Mouse (Mus musculus) cerebellum, adult 2 months (tissue): ENCODE data around the gene Tex22. TPM values are rescaled to one million over a fixed set of nuclear protein-coding genes. Genes with fewer than 3 reads are reported as not detected.
A peak's percentile ranks its signal among the peaks of the same experiment; 100 is the strongest.

ENCODE experiments used
- DNase-seq, 2 experiments: peaks; one replicate each; pipeline ENCODE4 v3.0.0; 2021
- H3K27ac ChIP-seq: fragments of 200-500 bp; 2 replicates; pipeline ENCODE4 v1.5.1; 2012; ENCODE audit warnings: low read length, control low read depth, inconsistent platforms; ENCODE audit not compliant: insufficient read depth
- H3K27me3 ChIP-seq: fragments of 200-500 bp; 2 replicates; pipeline ENCODE4 v1.6.1; 2012; ENCODE audit warnings: inconsistent platforms, mild to moderate bottlenecking, low read length, moderate library complexity; ENCODE audit not compliant: control insufficient read depth, insufficient read depth
- H3K4me1 ChIP-seq: fragments of 200-500 bp; 2 replicates; pipeline ENCODE4 v1.6.1; 2011; ENCODE audit warnings: low read length; ENCODE audit not compliant: control insufficient read depth, insufficient read depth
- H3K4me3 ChIP-seq: fragments of 200-500 bp; replicated peaks from 2 replicates; pipeline ENCODE3; 2011; ENCODE audit warnings: mild to moderate bottlenecking, low read depth, low read length, control low read depth; ENCODE audit not compliant: insufficient read depth
- CTCF ChIP-seq: fragments of 200-500 bp; IDR thresholded peaks from 2 replicates; pipeline ENCODE4 v1.5.1; 2011; ENCODE audit warnings: low read depth, mild to moderate bottlenecking, control low read depth, low read length, moderate library complexity, borderline replicate concordance; ENCODE audit not compliant: insufficient read depth
- POLR2A ChIP-seq: fragments of 200-500 bp; IDR thresholded peaks from 2 replicates; pipeline ENCODE4 v1.6.1; 2011; ENCODE audit warnings: low read length, control low read depth, borderline replicate concordance; ENCODE audit not compliant: insufficient read depth
- WGBS: fragments of 180-500 bp; shearing (Covaris S2); methylation state at CpG from one replicate; pipeline ENCODE4 v1.1.7; 2018; 5-methylcytosine and 5-hydroxymethylcytosine counted together
- polyA plus RNA-seq: library from polyadenylated mRNA; depleted of rRNA; stranded (reverse); fragments of >200 nt; gene quantifications from 2 replicates; pipeline ENCODE4 v1.2.3, GENCODE M21; 2012

The Tex22 gene
- polyA plus RNA-seq, 1 experiment: 0.25 TPM

GRCm38 (mm10) chr12:113108528-113109283 is 34.4 kb downstream of the Tex22 start:
- Histone ChIP-seq H3K4me1 (peaks cover 30% of the 10 kb centered on the region), H3K27ac (no peak overlapping the region), H3K27me3 (no peaks in the 10 kb centered on the region), H3K4me3 (no peak overlapping the region)
- TF ChIP-seq CTCF: no peak
- no peak for TF ChIP-seq POLR2A
- DNase-seq: no peak
- WGBS: 61% methylated on average over 17 of the region's 17 CpGs

DNA sequence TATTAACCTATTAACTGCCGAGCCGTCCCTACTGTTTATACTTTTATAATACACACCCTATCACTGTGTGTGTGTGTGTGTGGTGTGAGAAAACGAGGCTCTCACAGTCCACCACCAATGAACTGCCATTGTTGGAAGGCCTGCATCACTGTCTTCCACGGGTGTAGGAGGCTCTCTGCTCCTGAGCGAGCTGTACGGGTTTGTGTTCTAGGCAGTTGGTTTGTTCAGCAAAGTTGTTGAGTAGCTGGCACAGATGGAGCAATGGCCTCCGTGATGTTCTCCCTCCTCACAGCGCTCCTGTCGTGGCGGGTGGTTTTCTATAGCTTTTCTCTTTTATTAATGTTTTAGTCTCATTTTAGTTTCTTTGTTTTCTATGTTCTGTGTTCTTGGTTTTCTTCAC is 35.5 kb downstream of the Tex22 start:
- no peak overlapping the region for H3K27ac ChIP-seq
- no peak overlapping the region for H3K4me3 ChIP-seq
- no peaks in the 10 kb centered on the region for H3K27me3 ChIP-seq
- 78% methylated on average over 10 of the region's 10 CpGs for WGBS
- TF ChIP-seq POLR2A (no peak), CTCF (no peak)
- H3K4me1 ChIP-seq: peaks cover 30% of the 10 kb centered on the region
- DNase-seq: no peak

GRCm38 (mm10) chr12:113114141-113114540 is 39.8 kb downstream of the Tex22 start:
- Histone ChIP-seq H3K4me1 (peaks cover 12% of the 10 kb centered on the region), H3K27me3 (no peaks in the 10 kb centered on the region), H3K4me3 (no peak overlapping the region), H3K27ac (no peak overlapping the region)
- DNase-seq: no peak
- TF ChIP-seq CTCF: no peak
- no peak for TF ChIP-seq POLR2A
- WGBS: 89% methylated on average over 4 of the region's 4 CpGs

DNA sequence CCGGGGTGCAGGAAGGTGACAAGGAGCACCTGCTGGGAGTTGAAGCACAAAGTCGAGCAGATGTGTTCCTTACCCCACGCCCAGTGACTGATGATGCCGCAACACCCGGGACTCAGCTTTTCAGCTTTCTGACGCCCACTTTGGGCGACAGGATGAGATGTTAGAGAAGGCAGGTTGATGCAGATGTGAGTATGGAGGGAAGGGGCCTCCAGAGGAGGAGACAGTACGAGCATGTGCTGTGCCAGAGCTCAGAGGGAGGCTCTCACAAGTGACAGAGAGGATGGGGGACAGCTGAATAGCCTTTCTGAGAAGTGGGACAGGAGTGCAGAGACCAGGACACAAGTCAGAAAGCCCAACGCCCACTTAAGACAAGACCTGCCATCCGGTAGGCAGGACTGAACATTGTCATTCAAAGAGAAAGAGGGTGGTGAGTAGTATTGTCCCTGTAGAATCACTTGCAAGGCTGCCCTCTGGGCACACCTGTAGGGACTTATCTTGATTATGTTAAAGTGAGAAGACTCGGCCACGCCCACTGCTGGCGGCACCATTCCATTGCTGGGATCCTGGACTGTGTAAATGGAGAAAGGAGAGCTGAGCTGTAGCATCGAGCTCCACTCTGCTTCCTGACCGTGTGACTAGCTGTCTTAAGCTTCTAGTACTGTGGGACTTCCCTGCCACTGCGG is 40.7 kb downstream of the Tex22 start:
- TF ChIP-seq POLR2A: no peak
- TF ChIP-seq CTCF: 0 out of 2 replicates have a peak, but pooled peaks have one; percentile 8
- peaks cover 11% of the 10 kb centered on the region for H3K4me1 ChIP-seq
- WGBS: 80% methylated on average over 16 of the region's 16 CpGs
- DNase-seq: no peak
- H3K27ac ChIP-seq: no peak overlapping the region
- H3K4me3 ChIP-seq: no peak overlapping the region
- no peaks in the 10 kb centered on the region for H3K27me3 ChIP-seq

DNA sequence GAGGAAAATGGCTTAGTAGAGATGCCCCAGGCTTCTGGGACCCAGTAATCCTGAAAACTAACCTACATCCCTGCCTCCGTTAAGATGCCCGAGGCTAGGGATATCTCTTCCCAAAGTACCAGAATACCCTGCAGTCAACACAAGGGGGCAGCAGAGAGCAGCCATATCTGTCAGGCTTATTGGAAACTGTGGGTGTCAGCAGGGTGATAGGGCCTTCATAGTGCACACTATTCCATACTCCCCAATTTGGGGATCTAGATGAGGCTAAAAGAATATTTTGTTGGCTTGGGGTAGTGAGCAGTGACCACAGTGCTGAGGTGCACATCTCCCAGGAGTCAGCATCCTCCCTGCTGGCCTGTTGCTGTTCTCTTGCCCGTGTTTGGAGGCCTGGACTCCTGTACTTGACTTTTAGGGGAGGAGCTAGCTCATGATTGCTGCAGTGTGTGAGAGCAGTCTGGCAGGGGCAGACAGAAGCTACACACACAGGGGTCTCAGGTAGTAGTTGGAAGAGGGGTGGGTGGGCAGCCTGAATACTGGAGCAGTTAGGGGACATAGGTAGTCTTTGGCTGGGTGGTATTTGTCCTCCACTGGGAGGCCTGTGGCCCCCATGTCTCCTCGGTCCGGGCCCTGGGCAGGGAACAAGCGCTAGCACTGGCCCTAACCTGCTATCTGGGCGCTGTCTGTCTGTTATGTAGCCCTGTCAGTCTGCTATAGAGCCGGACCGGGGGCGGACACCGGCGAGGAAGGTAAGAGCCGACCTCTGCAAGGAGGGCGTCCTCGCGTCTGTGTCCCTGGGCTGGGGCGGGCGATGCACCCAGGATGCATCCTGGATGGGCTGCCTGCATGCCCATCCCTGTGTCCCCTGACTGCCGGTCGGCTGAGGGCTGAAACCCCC is 45.5 kb downstream of the Tex22 start:
- TF ChIP-seq POLR2A: no peak
- peak; percentile 86 for TF ChIP-seq CTCF
- WGBS: 85% methylated on average over 20 of the region's 20 CpGs
- Histone ChIP-seq H3K27me3 (no peaks in the 10 kb centered on the region), H3K4me1 (no peaks in the 10 kb centered on the region), H3K4me3 (no peak overlapping the region), H3K27ac (no peak overlapping the region)
- DNase-seq: peak; percentile 73 to 85

DNA sequence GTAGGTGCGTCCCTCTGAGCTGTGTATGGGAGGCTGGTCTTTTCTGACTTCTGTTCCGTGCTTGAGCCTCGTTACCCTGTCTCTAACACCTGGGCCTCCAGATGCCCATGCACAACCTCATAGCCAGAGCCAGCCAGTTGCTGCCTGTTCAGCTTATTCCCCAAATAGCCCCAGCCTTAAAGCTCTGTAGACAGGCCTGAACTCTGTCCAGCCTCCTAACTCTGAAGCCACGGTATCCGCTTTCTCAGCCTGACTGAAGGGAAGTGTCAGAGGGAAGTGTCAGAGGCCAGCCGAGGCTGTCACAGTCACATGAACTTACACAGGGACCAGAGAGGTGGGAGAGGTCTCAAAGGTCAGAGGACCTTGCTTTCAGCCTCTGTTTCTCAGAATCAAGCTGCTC is 50.4 kb downstream of the Tex22 start:
- no peaks in the 10 kb centered on the region for H3K27me3 ChIP-seq
- no peak overlapping the region for H3K4me3 ChIP-seq
- H3K4me1 ChIP-seq: no peaks in the 10 kb centered on the region
- TF ChIP-seq CTCF: no peak
- TF ChIP-seq POLR2A: no peak
- 88% methylated on average over 6 of the region's 6 CpGs for WGBS
- no peak for DNase-seq
- H3K27ac ChIP-seq: no peak overlapping the region

- DNase-seq: no peak
- Histone ChIP-seq H3K27ac (no peak overlapping the region), H3K27me3 (no peaks in the 10 kb centered on the region), H3K4me3 (no peak overlapping the region), H3K4me1 (no peaks in the 10 kb centered on the region)
- WGBS: 92% methylated on average over 8 of the region's 8 CpGs
- TF ChIP-seq CTCF: no peak
- TF ChIP-seq POLR2A: no peak
These were observed 56.4 kb downstream of the Tex22 start for GRCm38 (mm10) chr12:113130732-113131131.
